Mouse (Mus musculus) C2C12 (cell line): Measurements from ENCODE around the gene Ckb. TPM values are rescaled to one million over a fixed set of nuclear protein-coding genes. Genes with fewer than 3 reads are reported as not detected.

Experiments used
- H3K27me3 ChIP-seq: one replicate; pipeline ENCODE4 v1.6.1; 2011; ENCODE audit not compliant: control insufficient read depth, insufficient read depth, insufficient read length
- H3K36me3 ChIP-seq: one replicate; pipeline ENCODE4 v1.6.1; 2011; ENCODE audit not compliant: control insufficient read depth, insufficient read depth
- H3K4me3 ChIP-seq: one replicate; pipeline ENCODE4 v1.5.1; 2011; ENCODE audit warnings: mild to moderate bottlenecking, control low read depth; ENCODE audit not compliant: poor library complexity, insufficient read depth, severe bottlenecking
- H3K79me2 ChIP-seq: one replicate; pipeline ENCODE4 v1.6.1; 2011; ENCODE audit not compliant: control insufficient read depth, insufficient read depth
- H3K79me3 ChIP-seq: one replicate; pipeline ENCODE4 v1.6.1; 2011; ENCODE audit warnings: low read depth, control low read depth
- H3ac ChIP-seq: one replicate; pipeline ENCODE3; 2011; ENCODE audit warnings: low read depth; ENCODE audit not compliant: control insufficient read depth, insufficient read length
- CEBPB ChIP-seq: IDR thresholded peaks from one replicate; pipeline ENCODE4 v1.6.1; 2011; ENCODE audit warnings: low read depth, mild to moderate bottlenecking, control low read depth, moderate library complexity
- CTCF ChIP-seq: IDR thresholded peaks from one replicate; pipeline ENCODE4 v1.5.1; 2011; ENCODE audit not compliant: control insufficient read depth, insufficient read depth, insufficient read length
- FOSL1 ChIP-seq: IDR thresholded peaks from one replicate; pipeline ENCODE4 v1.8.0; 2011; ENCODE audit warnings: mild to moderate bottlenecking, low read length; ENCODE audit not compliant: poor library complexity, insufficient read depth, severe bottlenecking
- MAX ChIP-seq: IDR thresholded peaks from one replicate; pipeline ENCODE4 v1.6.1; 2011; ENCODE audit warnings: mild to moderate bottlenecking, control low read depth
- MYOD1 ChIP-seq: IDR thresholded peaks from one replicate; pipeline ENCODE4 v1.6.1; 2011; ENCODE audit warnings: low read depth; ENCODE audit not compliant: control insufficient read depth, insufficient read length
- MYOG ChIP-seq: IDR thresholded peaks from one replicate; pipeline ENCODE4 v1.6.1; 2011; ENCODE audit not compliant: control insufficient read depth, insufficient read length; ENCODE audit errors: extremely low read depth
- USF1 ChIP-seq: IDR thresholded peaks from one replicate; pipeline ENCODE4 v1.6.1; 2011; ENCODE audit warnings: low read depth, mild to moderate bottlenecking, control low read depth, moderate library complexity
- polyA plus RNA-seq: library from polyadenylated mRNA; unstranded; fragments of >200 nt; fragmentation: generic; extraction: Trizol; gene quantifications from one replicate; pipeline ENCODE4 v1.2.1, GENCODE M21; 2012; ENCODE audit warnings: missing spikeins

The Ckb gene
- polyA plus RNA-seq, 1 experiment = 61.4 TPM

GRCm38 (mm10) chr12:111712476-111712875 lies 40.3 kb upstream of the Ckb start:
- Histone ChIP-seq H3K36me3 (peaks cover 22% of the 10 kb centered on the region), H3ac (peak overlapping the region; percentile 87), H3K79me2 (peaks cover 66% of the 10 kb centered on the region), H3K79me3 (peaks cover 33% of the 10 kb centered on the region), H3K27me3 (no peaks in the 10 kb centered on the region), H3K4me3 (peak overlapping the region; percentile 86)
- TF ChIP-seq MYOD1 = no peak
- TF ChIP-seq MAX = no peak
- no peak for TF ChIP-seq FOSL1
- no peak for TF ChIP-seq CEBPB
- TF ChIP-seq MYOG = no peak
- TF ChIP-seq USF1 = no peak
- no peak for TF ChIP-seq CTCF

- peaks cover 22% of the 10 kb centered on the region for H3K36me3 ChIP-seq
Measured at GRCm38 (mm10) chr12:111710091-111710490, 38.0 kb upstream of the Ckb start.

GRCm38 (mm10) chr12:111708181-111708580 lies 36.0 kb upstream of the Ckb start:
- TF ChIP-seq MAX = no peak
- H3K4me3 ChIP-seq = no peak overlapping the region
- peaks cover 19% of the 10 kb centered on the region for H3K79me3 ChIP-seq
- H3ac ChIP-seq = no peak overlapping the region
- H3K36me3 ChIP-seq = peaks cover 22% of the 10 kb centered on the region
- peaks cover 33% of the 10 kb centered on the region for H3K79me2 ChIP-seq
- no peaks in the 10 kb centered on the region for H3K27me3 ChIP-seq

More at GRCm38 (mm10) chr12:111710091-111710490, 38.0 kb upstream of the Ckb start:
- Histone ChIP-seq H3K79me2 (peaks cover 52% of the 10 kb centered on the region), H3K4me3 (no peak overlapping the region), H3K27me3 (no peaks in the 10 kb centered on the region), H3ac (no peak overlapping the region), H3K79me3 (peaks cover 27% of the 10 kb centered on the region)
- no peak for TF ChIP-seq CEBPB
- TF ChIP-seq MYOG = no peak
- TF ChIP-seq FOSL1 = no peak
- TF ChIP-seq MAX = no peak
- TF ChIP-seq CTCF = no peak
- TF ChIP-seq MYOD1 = no peak
- no peak for TF ChIP-seq USF1

GRCm38 (mm10) chr12:111705186-111705973 lies 33.2 kb upstream of the Ckb start:
- TF ChIP-seq FOSL1 (no peak), MYOG (no peak), CTCF (no peak), USF1 (no peak), MAX (peak; percentile 48)
- Histone ChIP-seq H3K4me3 (no peak overlapping the region), H3K79me2 (peaks cover 6% of the 10 kb centered on the region), H3ac (no peak overlapping the region), H3K27me3 (no peaks in the 10 kb centered on the region), H3K79me3 (peaks cover 3% of the 10 kb centered on the region), H3K36me3 (peaks cover 16% of the 10 kb centered on the region)

GRCm38 (mm10) chr12:111704609-111705008 lies 32.5 kb upstream of the Ckb start:
- no peak overlapping the region for H3K4me3 ChIP-seq
- H3K27me3 ChIP-seq = no peaks in the 10 kb centered on the region
- H3K36me3 ChIP-seq = peaks cover 11% of the 10 kb centered on the region
- peak overlapping the region; percentile 6 for H3ac ChIP-seq
- H3K79me3 ChIP-seq = no peaks in the 10 kb centered on the region
- no peaks in the 10 kb centered on the region for H3K79me2 ChIP-seq
- TF ChIP-seq MYOG = no peak
- TF ChIP-seq USF1 = no peak
- peak; percentile 69 for TF ChIP-seq FOSL1
- TF ChIP-seq CEBPB = no peak
- peak; percentile 84 for TF ChIP-seq MAX
- TF ChIP-seq MYOD1 = peak; percentile 69

- no peak overlapping the region for H3K4me3 ChIP-seq
- no peaks in the 10 kb centered on the region for H3K79me3 ChIP-seq
- no peaks in the 10 kb centered on the region for H3K79me2 ChIP-seq
- H3K27me3 ChIP-seq = no peaks in the 10 kb centered on the region
- no peak overlapping the region for H3ac ChIP-seq
- H3K36me3 ChIP-seq = no peaks in the 10 kb centered on the region
- no peak for TF ChIP-seq MYOD1
- no peak for TF ChIP-seq CEBPB
- no peak for TF ChIP-seq MAX
- TF ChIP-seq MYOG = no peak
- no peak for TF ChIP-seq FOSL1
- no peak for TF ChIP-seq USF1
- TF ChIP-seq CTCF = no peak
Measured at GRCm38 (mm10) chr12:111703301-111703700, 31.2 kb upstream of the Ckb start.
